Mouse (Mus musculus) hindbrain, embryonic 12.5 days (tissue): ENCODE results near the gene Pcbd1. TPM values are rescaled to one million over a fixed set of nuclear protein-coding genes. Genes with fewer than 3 reads are reported as not detected.
"Not testable (repeated sequence)": the region's sequence is repeated elsewhere in the genome, so short reads cannot be mapped to it uniquely, and the experiment has no call there.

Experiments
- ATAC-seq: fragments of 200-750 bp; cut with Nextera tagmentation; 2 replicates; pipeline ENCODE4 v1.8.0; 2017; ENCODE audit warnings: moderate TSS enrichment; ENCODE audit not compliant: low FRiP score
- H3K27ac ChIP-seq: fragments of 300-500 bp; sonication (generic); 2 replicates; pipeline ENCODE4 v1.5.1; 2016; ENCODE audit warnings: mild to moderate bottlenecking
- H3K27me3 ChIP-seq: fragments of 300-500 bp; sonication (generic); 2 replicates; pipeline ENCODE4 v1.6.1; 2016; ENCODE audit warnings: mild to moderate bottlenecking
- H3K36me3 ChIP-seq: fragments of 300-500 bp; sonication (generic); 2 replicates; pipeline ENCODE4 v1.6.1; 2016; ENCODE audit warnings: mild to moderate bottlenecking
- H3K4me1 ChIP-seq: fragments of 300-500 bp; sonication (generic); 2 replicates; pipeline ENCODE4 v1.6.1; 2016
- H3K4me2 ChIP-seq: fragments of 300-500 bp; sonication (generic); replicated peaks from 2 replicates; pipeline ENCODE4 v1.6.1; 2016; ENCODE audit warnings: mild to moderate bottlenecking
- H3K4me3 ChIP-seq: fragments of 300-500 bp; sonication (generic); 2 replicates; pipeline ENCODE4 v1.5.1; 2016; ENCODE audit warnings: mild to moderate bottlenecking
- H3K9ac ChIP-seq: fragments of 300-500 bp; sonication (generic); 2 replicates; pipeline ENCODE4 v1.6.1; 2016; ENCODE audit warnings: mild to moderate bottlenecking, moderate library complexity
- H3K9me3 ChIP-seq: fragments of 300-500 bp; sonication (generic); replicated peaks from 2 replicates; pipeline ENCODE4 v1.6.1; 2016; ENCODE audit warnings: mild to moderate bottlenecking
- WGBS: fragments of 180-500 bp; shearing (Covaris S2); methylation state at CpG from one replicate; pipeline ENCODE4 v1.1.7; 2016; 5-methylcytosine and 5-hydroxymethylcytosine counted together
- polyA plus RNA-seq: library from polyadenylated mRNA; unstranded; fragments of >200 nt; fragmentation: Nextera tagmentation; extraction: Ambion mirVana; gene quantifications from 2 replicates; pipeline ENCODE4 v1.2.1, GENCODE M21; 2016

Pcbd1 gene
- polyA plus RNA-seq, 1 experiment from 2014 or later, result 26.2 TPM

GRCm38 (mm10) chr10:61114246-61114720, 25.2 kb downstream of the Pcbd1 start:
- ATAC-seq, result no peak
- no peaks in the 10 kb centered on the region for H3K27me3 ChIP-seq
- no peak overlapping the region for H3K27ac ChIP-seq
- 100% methylated on average over 2 of the region's 2 CpGs for WGBS
- no peak overlapping the region for H3K4me2 ChIP-seq
- no peak overlapping the region for H3K4me3 ChIP-seq
- no peaks in the 10 kb centered on the region for H3K9me3 ChIP-seq
- H3K36me3 ChIP-seq, result peaks cover 44% of the 10 kb centered on the region
- no peak overlapping the region for H3K9ac ChIP-seq
- H3K4me1 ChIP-seq, result no peaks in the 10 kb centered on the region

- H3K36me3 ChIP-seq, result peaks cover 23% of the 10 kb centered on the region
- not testable (repeated sequence) for H3K9me3 ChIP-seq, H3K4me3 ChIP-seq, H3K4me1 ChIP-seq, H3K9ac ChIP-seq, ATAC-seq, H3K4me2 ChIP-seq, H3K27me3 ChIP-seq, H3K27ac ChIP-seq
- 90% methylated on average over 4 of the region's 4 CpGs for WGBS
Measured at GRCm38 (mm10) chr10:61121732-61122131, 32.6 kb downstream of the Pcbd1 start.

DNA sequence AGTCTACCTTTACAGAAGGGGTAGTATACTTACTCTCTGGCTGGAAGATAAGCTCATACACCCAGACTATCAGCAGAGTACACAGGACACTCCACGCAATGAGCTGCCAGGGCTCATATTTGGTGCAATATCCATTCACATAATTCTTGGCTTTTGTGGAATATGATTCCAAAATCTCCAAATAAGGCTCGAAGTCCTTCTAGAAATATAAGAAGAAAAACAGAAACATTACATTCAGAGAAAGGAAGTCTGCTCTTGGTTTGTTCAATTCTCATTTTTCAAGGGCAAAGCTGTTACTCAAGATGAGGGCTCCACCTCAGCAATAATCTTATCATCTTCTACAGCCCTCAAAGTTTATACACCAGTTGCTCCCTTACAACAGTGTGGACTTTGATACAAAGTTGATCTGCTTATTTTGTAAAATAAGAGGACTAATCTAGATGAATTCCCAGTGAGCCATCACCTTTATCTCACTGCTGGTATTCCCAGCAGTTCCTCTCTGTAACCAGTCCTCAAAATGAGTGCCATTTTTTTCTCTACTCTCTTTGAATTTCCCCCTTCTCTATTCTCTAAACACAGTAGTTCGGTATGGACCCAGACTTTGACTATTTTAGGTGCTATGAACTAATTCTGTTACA, 34.3 kb downstream of the Pcbd1 start:
- Histone ChIP-seq H3K4me2 (no peak overlapping the region), H3K27ac (no peak overlapping the region), H3K9ac (no peak overlapping the region), H3K9me3 (no peaks in the 10 kb centered on the region), H3K4me3 (no peak overlapping the region), H3K27me3 (no peaks in the 10 kb centered on the region), H3K4me1 (no peaks in the 10 kb centered on the region), H3K36me3 (peaks cover 28% of the 10 kb centered on the region)
- ATAC-seq, result no peak
- WGBS, result 89% methylated on average over 3 of the region's 3 CpGs

DNA sequence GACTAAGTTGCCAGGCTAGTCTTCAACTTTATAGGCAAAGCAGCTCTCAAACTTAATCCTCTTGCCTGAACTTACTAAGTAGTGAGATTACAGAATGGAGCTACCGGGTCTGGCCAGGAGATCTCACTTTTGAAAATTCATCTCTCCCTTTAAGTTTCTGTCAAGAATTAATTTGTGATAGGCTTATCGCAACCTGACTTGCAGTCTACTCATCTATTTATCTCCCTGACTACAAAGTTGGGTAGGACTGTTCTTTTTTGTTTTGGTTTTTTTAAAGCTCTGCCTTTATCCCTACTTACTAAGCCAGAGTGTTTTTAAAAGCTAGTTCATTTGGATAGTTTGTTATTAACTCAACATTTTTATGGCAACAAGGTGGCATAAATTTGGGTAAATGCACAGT, 35.3 kb downstream of the Pcbd1 start:
- no peak for ATAC-seq
- Histone ChIP-seq H3K4me3 (no peak overlapping the region), H3K4me1 (no peaks in the 10 kb centered on the region), H3K4me2 (no peak overlapping the region), H3K27me3 (no peaks in the 10 kb centered on the region), H3K9me3 (no peaks in the 10 kb centered on the region), H3K36me3 (peaks cover 25% of the 10 kb centered on the region), H3K27ac (no peak overlapping the region), H3K9ac (no peak overlapping the region)
- WGBS, result 96% methylated on average over 2 of the region's 2 CpGs

DNA sequence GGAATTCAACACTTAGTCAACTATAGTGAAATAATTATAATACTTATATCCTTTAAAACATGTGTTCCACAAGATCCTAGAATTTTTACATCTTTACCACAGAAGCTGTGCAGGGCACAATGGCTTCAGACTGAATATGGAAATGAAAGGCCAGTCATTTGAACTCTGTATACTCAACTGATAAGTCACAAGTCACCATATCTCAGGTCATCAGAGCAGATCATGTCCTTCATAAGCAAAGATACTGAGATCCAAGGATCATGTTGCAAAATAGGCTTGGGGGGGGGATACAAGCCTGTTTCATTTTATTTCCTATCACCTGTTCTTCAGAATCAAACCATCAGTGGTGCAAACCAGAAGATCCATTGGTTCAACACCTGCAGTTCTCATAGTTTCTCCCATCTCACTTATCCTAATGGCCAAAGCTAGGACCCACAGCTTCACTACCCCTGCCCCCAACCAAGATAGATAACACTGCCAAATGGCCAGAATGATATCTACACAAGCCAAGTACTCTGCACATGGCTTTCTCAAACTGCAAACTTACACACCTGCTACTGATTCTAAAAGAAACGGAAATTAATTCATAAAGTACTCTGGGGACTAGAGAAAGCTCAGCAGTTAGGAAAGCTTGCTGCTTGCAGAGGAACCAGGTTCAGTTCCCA, 39.7 kb downstream of the Pcbd1 start:
- ATAC-seq, result no peak

GRCm38 (mm10) chr10:61130959-61131358, 41.8 kb downstream of the Pcbd1 start:
- no peaks in the 10 kb centered on the region for H3K9me3 ChIP-seq
- H3K9ac ChIP-seq, result no peak overlapping the region
- peaks cover 13% of the 10 kb centered on the region for H3K36me3 ChIP-seq
- no peak overlapping the region for H3K4me3 ChIP-seq
- no peaks in the 10 kb centered on the region for H3K27me3 ChIP-seq
- no peak overlapping the region for H3K4me2 ChIP-seq
- no peak overlapping the region for H3K27ac ChIP-seq
- H3K4me1 ChIP-seq, result no peaks in the 10 kb centered on the region
- 84% methylated on average over 3 of the region's 3 CpGs for WGBS
- ATAC-seq, result no peak

More for the DNA sequence above, 39.7 kb downstream of the Pcbd1 start:
- no peak overlapping the region for H3K27ac ChIP-seq
- no peak overlapping the region for H3K4me2 ChIP-seq
- peaks cover 13% of the 10 kb centered on the region for H3K36me3 ChIP-seq
- H3K9ac ChIP-seq, result no peak overlapping the region
- 95% methylated on average over 1 of the region's 1 CpGs for WGBS
- H3K27me3 ChIP-seq, result no peaks in the 10 kb centered on the region
- no peaks in the 10 kb centered on the region for H3K4me1 ChIP-seq
- H3K4me3 ChIP-seq, result no peak overlapping the region
- H3K9me3 ChIP-seq, result no peaks in the 10 kb centered on the region

- Histone ChIP-seq H3K4me3 (no peak overlapping the region), H3K9ac (no peak overlapping the region), H3K36me3 (peaks cover 5% of the 10 kb centered on the region; the same call in 1 of the 2 replicates), H3K27me3 (no peaks in the 10 kb centered on the region), H3K4me1 (no peaks in the 10 kb centered on the region), H3K9me3 (no peaks in the 10 kb centered on the region), H3K27ac (no peak overlapping the region), H3K4me2 (no peak overlapping the region)
- no peak for ATAC-seq
- WGBS, result 78% methylated on average over 4 of the region's 4 CpGs
Measured at GRCm38 (mm10) chr10:61134041-61134440, 44.9 kb downstream of the Pcbd1 start.

DNA sequence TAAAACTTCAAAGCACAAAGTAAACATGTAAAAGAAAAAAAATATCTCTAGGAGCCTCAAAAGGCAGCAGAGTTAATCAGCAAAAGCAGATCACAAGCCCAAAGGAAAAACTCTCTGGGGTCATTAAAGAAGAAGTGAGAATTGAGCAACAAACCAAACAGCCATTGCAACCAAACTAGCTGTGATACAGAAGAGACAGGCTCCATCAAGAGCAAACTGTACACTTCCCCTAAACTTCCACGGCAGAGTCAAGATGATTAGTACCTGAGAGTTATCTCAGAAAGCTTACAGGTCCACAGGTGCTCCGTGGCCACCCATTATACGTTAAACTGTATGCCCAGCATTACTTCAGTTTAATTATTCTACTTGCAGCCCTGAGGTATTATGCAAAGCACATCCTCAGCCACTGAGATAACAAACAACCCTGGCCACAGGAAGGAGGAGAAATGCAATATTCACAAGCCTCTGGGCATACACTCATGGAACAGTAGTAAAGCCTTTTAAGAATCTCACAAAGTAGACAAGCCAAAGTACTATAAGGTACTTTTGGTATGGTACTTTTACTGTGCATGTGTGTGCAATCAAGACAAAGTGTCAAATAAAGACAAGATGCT, 46.2 kb downstream of the Pcbd1 start:
- Histone ChIP-seq H3K4me3 (no peak overlapping the region), H3K4me1 (no peaks in the 10 kb centered on the region), H3K9me3 (no peaks in the 10 kb centered on the region), H3K9ac (no peak overlapping the region), H3K27ac (no peak overlapping the region), H3K27me3 (no peaks in the 10 kb centered on the region), H3K36me3 (peaks cover 9% of the 10 kb centered on the region), H3K4me2 (no peak overlapping the region)
- 73% methylated on average over 3 of the region's 3 CpGs for WGBS
- ATAC-seq, result no peak

DNA sequence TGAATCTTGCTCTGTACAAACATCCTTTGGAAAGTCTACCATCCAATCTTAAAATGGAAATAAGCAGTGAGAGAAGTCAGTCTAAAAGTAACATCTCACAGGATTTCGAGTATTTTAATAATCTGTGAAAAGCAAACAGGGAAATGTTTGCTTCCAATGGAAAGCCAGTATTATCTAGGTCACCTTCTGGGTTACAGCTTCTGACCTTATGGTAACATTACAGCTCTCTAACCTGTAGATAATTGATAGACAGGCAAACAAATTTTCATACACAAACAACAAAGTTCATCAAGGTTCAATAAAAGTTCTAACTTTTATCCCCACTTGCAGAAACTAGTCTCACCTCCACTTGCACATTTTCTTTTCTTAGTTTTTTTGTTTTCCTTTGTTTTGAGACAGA, 48.4 kb downstream of the Pcbd1 start:
- no peak for ATAC-seq
- WGBS, result 80% methylated on average over 1 of the region's 1 CpGs

GRCm38 (mm10) chr10:61143343-61143742, 54.2 kb downstream of the Pcbd1 start:
- no peak for ATAC-seq
- Histone ChIP-seq H3K27me3 (no peaks in the 10 kb centered on the region), H3K4me1 (peaks cover 9% of the 10 kb centered on the region), H3K4me2 (no peak overlapping the region), H3K36me3 (peaks cover 4% of the 10 kb centered on the region), H3K4me3 (no peak overlapping the region), H3K27ac (no peak overlapping the region), H3K9me3 (no peaks in the 10 kb centered on the region), H3K9ac (no peak overlapping the region)
- WGBS, result 93% methylated on average over 2 of the region's 2 CpGs

More for the DNA sequence above, 48.4 kb downstream of the Pcbd1 start:
- Histone ChIP-seq H3K4me1 (no peaks in the 10 kb centered on the region), H3K4me2 (no peak overlapping the region), H3K9me3 (no peaks in the 10 kb centered on the region), H3K9ac (no peak overlapping the region), H3K36me3 (peaks cover 4% of the 10 kb centered on the region), H3K4me3 (no peak overlapping the region), H3K27ac (no peak overlapping the region), H3K27me3 (no peaks in the 10 kb centered on the region)
